Mouse (Mus musculus): ENCODE data around the gene Cwc25.
A peak's percentile ranks its signal among the peaks of the same experiment; 100 is the strongest.
"Not testable (repeated sequence)": the region's sequence is repeated elsewhere in the genome, so short reads cannot be mapped to it uniquely, and the experiment has no call there.

Cwc25 gene

GRCm38 (mm10) chr11:97800691-97801408 lies 34.5 kb upstream of the Cwc25 start:
- DNase-seq = peak in 1 of 2 experiments; percentile 63

DNA sequence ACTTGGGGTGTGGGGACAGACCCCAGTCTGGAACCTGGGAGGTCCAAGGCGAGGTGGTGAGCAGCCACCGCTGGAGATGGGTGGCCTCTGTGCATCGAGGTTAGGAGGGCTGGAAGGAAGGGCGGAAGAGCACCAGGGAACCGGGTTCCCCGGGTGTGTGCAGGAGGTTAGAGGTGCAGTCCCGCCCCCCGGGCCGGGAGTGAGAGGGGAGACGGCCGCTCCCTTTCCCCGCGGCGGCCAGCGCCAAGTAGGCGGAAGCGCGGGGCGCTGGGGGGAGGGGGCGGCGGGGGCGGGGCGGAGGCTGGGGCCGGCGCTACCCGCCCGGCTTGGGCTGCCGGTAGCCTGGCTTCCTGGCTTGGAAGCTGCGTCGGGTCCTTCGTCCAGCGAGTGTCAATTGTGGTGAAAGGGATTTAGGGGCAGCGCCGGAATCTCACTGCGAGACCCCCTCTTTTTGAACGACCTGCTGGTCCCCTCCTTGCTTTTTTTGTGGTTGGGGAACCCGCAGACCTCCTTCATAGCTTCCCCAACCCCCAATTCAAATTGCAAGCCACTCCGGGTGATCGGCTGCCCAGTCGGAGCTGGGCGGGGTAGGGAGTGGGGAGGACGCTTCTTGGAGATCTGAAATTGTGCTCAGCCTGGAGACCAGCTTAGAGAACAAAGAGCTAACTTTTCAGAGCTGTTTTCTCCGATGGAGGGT lies 33.8 kb upstream of the Cwc25 start:
- peak; percentile 82 to 89 for DNase-seq

- DNase-seq = peak; percentile 86 to 92
Measured at GRCm38 (mm10) chr11:97799146-97799993, 33.0 kb upstream of the Cwc25 start.

DNA sequence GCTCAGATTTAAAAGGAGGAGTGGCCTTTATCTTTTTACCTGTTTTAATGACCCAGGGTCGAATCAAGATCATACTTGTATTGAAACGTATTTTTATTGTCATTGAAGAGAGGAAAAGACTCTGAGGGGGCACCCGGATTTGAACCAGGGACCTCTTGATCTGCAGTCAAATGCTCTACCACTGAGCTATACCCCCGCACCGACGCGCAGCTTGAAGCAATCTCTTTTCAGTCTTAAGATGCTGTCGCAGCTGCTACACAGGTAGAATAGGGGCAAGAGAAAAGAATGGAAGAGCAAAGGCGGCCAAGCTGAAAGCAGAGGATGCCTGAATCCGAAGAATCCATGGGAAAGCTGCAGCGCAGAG lies 32.4 kb upstream of the Cwc25 start, which contains the start of gene Lasp1:
Gene Lasp1, plus strand, starts transcription at position 219 of the 364 bp plus-strand sequence.
- DNase-seq = peak; percentile 91 to 92

DNA sequence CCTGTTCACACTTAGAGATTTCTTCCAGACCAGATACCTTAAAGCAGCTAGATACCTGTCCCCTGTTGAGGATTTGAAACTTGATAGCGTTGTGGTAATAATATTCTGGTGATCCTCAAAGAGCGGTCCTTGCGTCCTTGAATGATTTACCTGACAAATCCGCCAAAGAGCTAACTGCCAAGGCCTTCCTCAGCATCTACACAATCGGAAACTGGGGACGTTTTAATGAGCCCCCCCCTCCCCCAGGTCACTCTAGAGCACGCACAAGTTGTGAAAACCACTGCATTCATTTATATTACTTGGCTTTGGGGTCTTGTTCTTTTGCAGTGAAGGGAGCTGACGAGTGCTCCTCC lies 31.7 kb upstream of the Cwc25 start:
- DNase-seq = no peak

- no peak for DNase-seq
Measured at GRCm38 (mm10) chr11:97797369-97798082, 31.2 kb upstream of the Cwc25 start.

- DNase-seq = peak; percentile 76 to 79
Measured at GRCm38 (mm10) chr11:97796910-97797309, 30.6 kb upstream of the Cwc25 start.

- no peak for DNase-seq
Measured at GRCm38 (mm10) chr11:97793165-97793564, 26.8 kb upstream of the Cwc25 start.

- not testable (repeated sequence) for DNase-seq
Measured at GRCm38 (mm10) chr11:97790778-97791438, 24.6 kb upstream of the Cwc25 start.

DNA sequence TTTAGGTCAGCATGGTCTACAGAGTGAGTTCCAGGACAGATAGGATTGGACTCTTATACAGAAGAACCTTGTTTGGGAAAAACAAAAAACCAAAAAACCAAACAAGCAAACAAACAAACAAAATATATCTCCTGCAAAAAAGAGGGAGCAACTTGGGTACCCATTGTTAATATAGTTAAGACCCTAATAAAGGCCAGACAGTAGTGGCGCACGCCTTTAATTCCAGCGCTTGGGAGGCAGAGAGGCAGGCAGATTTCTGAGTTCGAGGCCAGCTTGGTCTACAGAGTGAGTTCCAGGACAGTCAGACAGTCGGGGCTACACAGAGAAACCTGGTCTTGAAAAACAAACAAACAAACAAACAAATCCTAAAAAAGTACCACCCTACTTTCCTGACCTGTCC lies 23.4 kb upstream of the Cwc25 start:
- no peak for DNase-seq

DNA sequence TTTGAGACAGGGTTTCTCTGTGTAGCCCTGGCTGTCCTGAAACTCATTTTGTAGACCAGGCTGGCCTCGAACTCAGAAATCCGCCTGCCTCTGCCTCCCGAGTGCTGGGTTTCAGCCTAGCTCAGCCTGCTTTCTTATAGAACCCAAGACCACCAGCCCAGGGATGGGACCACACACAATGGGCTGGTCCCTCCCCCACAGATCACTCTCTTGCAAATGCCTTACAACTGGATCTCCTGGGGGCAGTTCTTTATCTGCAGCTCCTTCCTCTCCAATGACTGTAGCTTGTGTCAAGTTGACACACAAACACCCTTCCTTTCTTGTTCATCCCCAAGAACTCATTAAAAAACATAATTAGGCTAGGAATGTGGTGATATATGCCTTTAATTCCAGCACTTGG lies 21.6 kb upstream of the Cwc25 start:
- no peak for DNase-seq

- DNase-seq = no peak
Measured at GRCm38 (mm10) chr11:97782564-97782895, 16.2 kb upstream of the Cwc25 start.

DNA sequence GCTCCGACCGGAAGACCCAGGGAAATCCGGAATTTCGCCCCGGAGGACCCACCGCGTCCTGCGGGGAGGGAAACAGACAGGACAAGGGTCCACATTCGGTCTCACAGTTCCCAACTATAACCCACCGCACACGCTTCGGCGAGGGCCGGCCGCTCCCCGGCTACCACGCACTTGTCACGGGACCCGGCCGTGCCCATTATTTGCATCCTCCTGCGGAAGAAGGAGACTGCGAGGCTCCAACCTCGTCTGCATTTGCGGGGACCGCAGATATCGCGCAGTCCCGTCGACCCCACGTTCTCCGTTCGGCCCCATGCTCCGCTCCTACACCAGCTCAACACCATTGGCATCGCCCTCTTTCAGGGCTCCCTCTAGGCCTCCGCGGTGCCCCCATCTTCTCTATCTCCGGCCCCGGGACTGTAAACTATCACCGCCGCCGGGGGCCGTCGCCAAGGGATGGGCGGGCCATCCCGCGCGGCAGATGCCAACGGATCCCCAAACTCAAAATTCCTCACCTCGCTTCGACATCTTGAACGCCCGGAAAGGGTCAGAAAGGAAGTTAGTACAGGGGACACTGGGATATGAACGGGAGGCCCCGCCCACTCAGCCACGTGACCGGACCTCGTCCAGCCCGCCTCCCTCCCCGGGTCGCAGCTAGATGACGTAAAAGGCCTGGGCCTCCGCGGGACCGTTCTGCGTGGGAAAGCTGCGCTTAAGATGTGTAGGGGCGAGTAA lies 15.6 kb upstream of the Cwc25 start, which contains the start of gene Rpl23:
Gene Rpl23, minus strand, starts transcription at position 606 of the 732 bp plus-strand sequence.
- DNase-seq = peak; percentile 100

DNA sequence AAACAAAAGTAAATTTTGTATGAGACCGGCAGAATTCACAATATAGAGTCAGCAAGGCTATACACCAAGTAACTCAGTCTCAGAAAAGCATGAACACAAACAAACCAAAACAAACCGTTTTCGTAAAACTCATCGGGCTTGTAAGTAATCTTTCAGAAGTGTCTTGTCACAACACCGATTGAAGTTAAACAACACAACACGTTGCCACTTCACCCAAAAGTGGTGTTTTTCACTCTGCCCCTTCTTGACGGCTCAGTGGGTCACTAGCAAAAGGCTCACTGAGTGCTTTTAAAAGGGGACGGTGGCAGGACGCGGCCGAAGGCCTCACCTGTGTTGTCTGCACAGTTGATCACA lies 15.1 kb upstream of the Cwc25 start:
- no peak for DNase-seq

GRCm38 (mm10) chr11:97779968-97780701 lies 13.8 kb upstream of the Cwc25 start:
- no peak for DNase-seq

GRCm38 (mm10) chr11:97778918-97779317 lies 12.6 kb upstream of the Cwc25 start:
- DNase-seq = no peak

DNA sequence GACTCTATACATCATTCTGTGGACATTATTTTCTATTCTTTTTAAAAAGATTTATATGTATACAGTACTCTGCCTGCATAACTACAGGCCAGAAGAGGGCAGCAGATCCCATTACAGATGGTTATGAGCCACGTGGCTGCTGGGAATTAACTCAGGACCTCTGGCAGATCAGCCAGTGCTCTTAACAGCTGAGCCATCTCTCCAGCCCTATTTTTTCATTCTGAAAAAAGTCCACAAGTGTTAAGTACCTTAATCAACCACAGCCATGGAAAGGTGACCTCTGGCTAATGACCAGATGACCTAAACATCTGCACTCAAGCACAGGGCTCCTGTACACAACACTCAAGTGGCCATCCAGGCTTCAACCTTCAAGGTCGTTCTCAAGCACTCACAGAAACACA lies 10.8 kb upstream of the Cwc25 start:
- DNase-seq = peak; percentile 51 to 63

- no peak for DNase-seq
Measured at GRCm38 (mm10) chr11:97776497-97777128, 10.3 kb upstream of the Cwc25 start.

GRCm38 (mm10) chr11:97775808-97776496 lies 9.6 kb upstream of the Cwc25 start, which contains the start of gene 1700001P01Rik:
Gene 1700001P01Rik (minus strand): TSS chr11:97775918.
- no peak for DNase-seq

DNA sequence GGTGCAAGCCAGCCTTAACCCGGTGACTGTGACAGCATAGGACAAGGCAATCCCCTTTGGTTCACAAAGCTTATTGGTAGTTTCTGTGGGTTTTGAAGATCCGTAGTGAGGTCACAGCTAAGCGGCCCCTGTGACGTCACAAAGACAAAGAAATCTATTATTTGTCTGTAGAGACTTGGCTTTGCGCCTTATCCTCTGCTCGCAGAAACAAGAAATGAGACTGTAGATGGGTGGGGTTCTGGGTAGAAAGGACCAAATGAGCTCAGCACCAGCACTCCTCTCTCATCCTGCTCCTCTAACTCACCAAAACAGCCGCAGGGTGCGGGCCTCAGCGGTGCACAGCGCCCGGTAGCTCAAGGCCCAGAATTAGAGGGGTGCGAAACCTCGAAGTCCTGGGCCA lies 8.8 kb upstream of the Cwc25 start:
- no peak for DNase-seq

All from kidney, postnatal 4 days (tissue).